Comparison of ENCODE assay signal across 16 mouse cellular contexts in genomic region chr8:105695080-105695780, GRCm38 (mm10). TPM values are rescaled to one million over a fixed set of nuclear protein-coding genes. Genes with fewer than 3 reads are reported as not detected.
DNase-seq lines count a peak whose midpoint lies in the region; ATAC-seq lines count a peak whose summit lies in the region.
"Had no signal": no experiment of that assay in that cellular context is flagged by ENCODE, and none has a peak within 500 bp of the region (broad histone marks: within the 10 kb centered on the region; RNA-seq: fewer than 3 reads in every experiment).

No protein-coding gene starts in this region.

- peaks cover 7% of the 10 kb centered on the region; the same call in 1 of the 2 replicates for H3K4me1 ChIP-seq in neural tube, embryonic 11.5 days (ENCODE audit: control insufficient read depth, insufficient read depth, low read length)
- peaks cover 25% of the 10 kb centered on the region for H3K4me1 ChIP-seq in forebrain, embryonic 15.5 days
- peaks cover 28% of the 10 kb centered on the region for H3K4me1 ChIP-seq in midbrain, embryonic 10.5 days
- peaks cover 44% of the 10 kb centered on the region for H3K4me1 ChIP-seq in neural tube, embryonic 15.5 days

- WGBS in neural tube, embryonic 11.5 days = 86% methylated on average over 30 of the region's 30 CpGs
- WGBS in forebrain, embryonic 15.5 days = 83% methylated on average over 30 of the region's 30 CpGs
- 85% methylated on average over 30 of the region's 30 CpGs for WGBS in midbrain, embryonic 10.5 days
- WGBS in neural tube, embryonic 15.5 days = 85% methylated on average over 30 of the region's 30 CpGs

- DNase-seq in neural tube, embryonic 11.5 days (ENCODE audit: low spot score) = no peak
- DNase-seq in neural tube, embryonic 10.5 days (ENCODE audit: extremely low spot score, low spot score) = no peak
- no peak for DNase-seq in midbrain, embryonic 10.5 days (ENCODE audit: low spot score)
- DNase-seq in urinary bladder, adult 18-20 months (ENCODE audit: low spot score in 2 of 2) = no peak
- DNase-seq: adrenal gland, postnatal 25 days; gastrocnemius, postnatal 14 days; kidney, adult 11 months; lung, adult 2 months had no signal

- peak overlapping the region; percentile 79; the same call in 1 of the 2 replicates for H3K4me2 ChIP-seq in neural tube, embryonic 11.5 days (ENCODE audit: low read depth)
- H3K4me2 ChIP-seq in forebrain, embryonic 15.5 days (replicated peaks) = peak overlapping the region; percentile 61
- H3K4me2 ChIP-seq in neural tube, embryonic 15.5 days = peak overlapping the region; percentile 85

- no peak for ATAC-seq in neural tube, embryonic 11.5 days (ENCODE audit: insufficient read depth, low FRiP score, low TSS enrichment)
- no peak for ATAC-seq in forebrain, embryonic 15.5 days (replicated peaks)
- ATAC-seq in neural tube, embryonic 15.5 days (ENCODE audit: low FRiP score) = no peak
- ATAC-seq in megakaryocyte progenitor cell, adult 5-6 weeks (replicated peaks; ENCODE audit: poor library complexity) = no peak

- no peak overlapping the region for H3K9ac ChIP-seq in neural tube, embryonic 11.5 days (ENCODE audit: low read length)
- peak overlapping the region; percentile 64 for H3K9ac ChIP-seq in forebrain, embryonic 15.5 days (replicated peaks)
- H3K9ac ChIP-seq in neural tube, embryonic 15.5 days (replicated peaks) = peak overlapping the region; percentile 82
- H3K9ac ChIP-seq: limb, embryonic 12.5 days had no signal

- H3K9me3 ChIP-seq in neural tube, embryonic 11.5 days (ENCODE audit: control insufficient read depth, low read length) = no peaks in the 10 kb centered on the region
- no peaks in the 10 kb centered on the region for H3K9me3 ChIP-seq in forebrain, embryonic 15.5 days
- H3K9me3 ChIP-seq in midbrain, embryonic 10.5 days (replicated peaks) = peaks cover 10% of the 10 kb centered on the region
- no peaks in the 10 kb centered on the region for H3K9me3 ChIP-seq in neural tube, embryonic 15.5 days (replicated peaks)

- no peak overlapping the region; the same call in 1 of the 2 replicates for H3K4me3 ChIP-seq in neural tube, embryonic 11.5 days (ENCODE audit: low read depth, low read length)
- peak overlapping the region; percentile 56 for H3K4me3 ChIP-seq in forebrain, embryonic 15.5 days
- peak overlapping the region; percentile 64; the same call in 1 of the 2 replicates for H3K4me3 ChIP-seq in midbrain, embryonic 10.5 days
- H3K4me3 ChIP-seq in neural tube, embryonic 15.5 days (replicated peaks) = peak overlapping the region; percentile 72

- H3K27me3 ChIP-seq in neural tube, embryonic 11.5 days (ENCODE audit: control insufficient read depth, insufficient read depth, low read length) = no peaks in the 10 kb centered on the region
- no peaks in the 10 kb centered on the region for H3K27me3 ChIP-seq in forebrain, embryonic 15.5 days
- peaks cover 18% of the 10 kb centered on the region for H3K27me3 ChIP-seq in midbrain, embryonic 10.5 days (ENCODE audit: low read depth, poor library complexity, severe bottlenecking)
- H3K27me3 ChIP-seq in neural tube, embryonic 15.5 days (replicated peaks) = no peaks in the 10 kb centered on the region
- H3K27me3 ChIP-seq: CH12.LX had no signal

- no peak overlapping the region for H3K27ac ChIP-seq in neural tube, embryonic 11.5 days (ENCODE audit: low read depth, low read length)
- H3K27ac ChIP-seq in forebrain, embryonic 15.5 days (replicated peaks) = no peak overlapping the region
- no peak overlapping the region for H3K27ac ChIP-seq in midbrain, embryonic 10.5 days (replicated peaks)
- H3K27ac ChIP-seq in neural tube, embryonic 15.5 days (replicated peaks) = peak overlapping the region; percentile 93; the same call in 1 of the 2 replicates
- H3K27ac ChIP-seq: limb, embryonic 12.5 days had no signal

- peaks cover 8% of the 10 kb centered on the region for H3K36me3 ChIP-seq in neural tube, embryonic 11.5 days (ENCODE audit: control insufficient read depth, insufficient read depth, low read length)
- H3K36me3 ChIP-seq in forebrain, embryonic 15.5 days = peaks cover 29% of the 10 kb centered on the region
- H3K36me3 ChIP-seq in midbrain, embryonic 10.5 days = peaks cover 54% of the 10 kb centered on the region
- H3K36me3 ChIP-seq in neural tube, embryonic 15.5 days = peaks cover 29% of the 10 kb centered on the region

RNA-seq across cellular contexts. Expression of gene Acd, which starts 5.7 kb away (rescaled TPM):
- 74.3 and 76.7 TPM in 2 replicates for polyA plus RNA-seq in neural tube, embryonic 11.5 days (2014; fragmentation: Nextera tagmentation; extraction: Ambion mirVana)
- polyA plus RNA-seq in forebrain, embryonic 15.5 days (2015; fragmentation: Nextera tagmentation; extraction: Ambion mirVana) = 105 and 107 TPM in 2 replicates
- 76.5 and 89.9 TPM in 2 replicates for polyA plus RNA-seq in midbrain, embryonic 10.5 days (2016; fragmentation: Nextera tagmentation; extraction: Ambion mirVana)
- 81.1 and 89.4 TPM in 2 replicates for polyA plus RNA-seq in neural tube, embryonic 15.5 days (2015; fragmentation: Nextera tagmentation; extraction: Ambion mirVana)
- 40.1 and 56.7 TPM in 2 replicates for total RNA-seq in megakaryocyte progenitor cell, adult 5-6 weeks (2015)
- 21.4 and 28.1 TPM in 2 replicates for total RNA-seq in megakaryocyte progenitor cell, adult 5-6 weeks (2017)

RNA-seq across cellular contexts. Expression of gene Pard6a, which starts 5.7 kb away (rescaled TPM):
- 23.1 and 24.1 TPM in 2 replicates for polyA plus RNA-seq in neural tube, embryonic 11.5 days (2014; fragmentation: Nextera tagmentation; extraction: Ambion mirVana)
- 47.1 and 52.0 TPM in 2 replicates for polyA plus RNA-seq in forebrain, embryonic 15.5 days (2015; fragmentation: Nextera tagmentation; extraction: Ambion mirVana)
- polyA plus RNA-seq in midbrain, embryonic 10.5 days (2016; fragmentation: Nextera tagmentation; extraction: Ambion mirVana) = 25.9 and 28.2 TPM in 2 replicates
- polyA plus RNA-seq in neural tube, embryonic 15.5 days (2015; fragmentation: Nextera tagmentation; extraction: Ambion mirVana) = 47.9 and 59.6 TPM in 2 replicates
- 5.8 and 7.1 TPM in 2 replicates for total RNA-seq in megakaryocyte progenitor cell, adult 5-6 weeks (2015)
- total RNA-seq in megakaryocyte progenitor cell, adult 5-6 weeks (2017) = 16.2 and 23.9 TPM in 2 replicates

RNA-seq across cellular contexts. Expression of gene Carmil2, which starts 9.2 kb away (rescaled TPM):
- polyA plus RNA-seq in neural tube, embryonic 11.5 days (2014; fragmentation: Nextera tagmentation; extraction: Ambion mirVana) = 4.6 and 5.0 TPM in 2 replicates
- 12.1 and 12.3 TPM in 2 replicates for polyA plus RNA-seq in forebrain, embryonic 15.5 days (2015; fragmentation: Nextera tagmentation; extraction: Ambion mirVana)
- 2.0 and 3.5 TPM in 2 replicates for polyA plus RNA-seq in midbrain, embryonic 10.5 days (2016; fragmentation: Nextera tagmentation; extraction: Ambion mirVana)
- polyA plus RNA-seq in neural tube, embryonic 15.5 days (2015; fragmentation: Nextera tagmentation; extraction: Ambion mirVana) = 21.5 and 28.5 TPM in 2 replicates
- 2.2 and 3.4 TPM in 2 replicates for total RNA-seq in megakaryocyte progenitor cell, adult 5-6 weeks (2015)
- 2.0 and 2.2 TPM in 2 replicates for total RNA-seq in megakaryocyte progenitor cell, adult 5-6 weeks (2017)

RNA-seq across cellular contexts. Expression of gene 4933405L10Rik, which starts 12.2 kb away (rescaled TPM):
- 0.20 TPM in 1 of 2 replicates, not detected in the other for polyA plus RNA-seq in neural tube, embryonic 11.5 days (2014; fragmentation: Nextera tagmentation; extraction: Ambion mirVana)
- polyA plus RNA-seq in forebrain, embryonic 15.5 days (2015; fragmentation: Nextera tagmentation; extraction: Ambion mirVana) = 0.15 TPM in 1 of 2 replicates, not detected in the other
- not detected in 2 replicates for polyA plus RNA-seq in midbrain, embryonic 10.5 days (2016; fragmentation: Nextera tagmentation; extraction: Ambion mirVana)
- polyA plus RNA-seq in neural tube, embryonic 15.5 days (2015; fragmentation: Nextera tagmentation; extraction: Ambion mirVana) = 0.22 and 0.35 TPM in 2 replicates
- not detected in 2 replicates for total RNA-seq in megakaryocyte progenitor cell, adult 5-6 weeks (2015)
- total RNA-seq in megakaryocyte progenitor cell, adult 5-6 weeks (2017) = not detected in 2 replicates
- total RNA-seq: adrenal gland, postnatal 25 days; gastrocnemius, postnatal 14 days; megakaryocyte, adult 5-6 weeks had no signal
- polyA plus RNA-seq: heart, embryonic 14.5 days; lung, adult 2 months; small intestine, adult 2 months had no signal

RNA-seq across cellular contexts. Expression of gene Enkd1, which starts 12.8 kb away (rescaled TPM):
- polyA plus RNA-seq in neural tube, embryonic 11.5 days (2014; fragmentation: Nextera tagmentation; extraction: Ambion mirVana) = 27.6 and 27.8 TPM in 2 replicates
- polyA plus RNA-seq in forebrain, embryonic 15.5 days (2015; fragmentation: Nextera tagmentation; extraction: Ambion mirVana) = 17.3 and 19.3 TPM in 2 replicates
- 45.1 and 52.7 TPM in 2 replicates for polyA plus RNA-seq in midbrain, embryonic 10.5 days (2016; fragmentation: Nextera tagmentation; extraction: Ambion mirVana)
- 13.9 and 16.2 TPM in 2 replicates for polyA plus RNA-seq in neural tube, embryonic 15.5 days (2015; fragmentation: Nextera tagmentation; extraction: Ambion mirVana)
- 12.7 and 13.0 TPM in 2 replicates for total RNA-seq in megakaryocyte progenitor cell, adult 5-6 weeks (2015)
- 10.4 and 13.9 TPM in 2 replicates for total RNA-seq in megakaryocyte progenitor cell, adult 5-6 weeks (2017)
